Mouse (Mus musculus): Measurements from ENCODE around the gene Cd38. TPM values are rescaled to one million over a fixed set of nuclear protein-coding genes. Genes with fewer than 3 reads are reported as not detected.

Gene Cd38
- 2.4 and 2.9 TPM in 2 replicates for polyA plus RNA-seq (2015; fragmentation: Nextera tagmentation; extraction: Ambion mirVana)

GRCm38 (mm10) chr5:43868253-43868652, at the start of gene Cd38:
Gene Cd38, plus strand, starts transcription at chr5:43868553.
- Histone ChIP-seq H3K4me3 (replicated peaks; ENCODE audit: low read length) (peak within 1 kb of the TSS; percentile 32), H3K9ac (replicated peaks; ENCODE audit: low read depth, low read length) (0 out of 2 replicates have a peak within 1 kb of the TSS, but pooled peaks have one; percentile 38), H3K27me3 (replicated peaks; ENCODE audit: control insufficient read depth, insufficient read depth, low read length) (no peaks in the 10 kb centered on the region; the same call in 1 of the 2 replicates), H3K4me2 (ENCODE audit: low read length) (peak within 1 kb of the TSS; percentile 54), H3K9me3 (ENCODE audit: control insufficient read depth, low read length) (no peaks in the 10 kb centered on the region), H3K36me3 (ENCODE audit: control insufficient read depth, insufficient read depth) (no peaks in the 10 kb centered on the region), H3K27ac (ENCODE audit: low read length) (no peak within 1 kb of the TSS; the same call in 1 of the 2 replicates), H3K4me1 (replicated peaks; ENCODE audit: control insufficient read depth, insufficient read depth, low read length) (0 out of 2 replicates have a peak, but pooled peaks cover 6% of the 10 kb centered on the region)
- ATAC-seq: no peak

GRCm38 (mm10) chr5:43818695-43819094, 49.7 kb upstream of the Cd38 start, which contains the start of gene Bst1:
Gene Bst1, plus strand, starts transcription at chr5:43818885.
- Histone ChIP-seq H3K36me3 (ENCODE audit: control insufficient read depth, insufficient read depth) (no peaks in the 10 kb centered on the region), H3K9ac (replicated peaks; ENCODE audit: low read depth, low read length) (no peak within 1 kb of the TSS), H3K9me3 (ENCODE audit: control insufficient read depth, low read length) (no peaks in the 10 kb centered on the region), H3K27me3 (replicated peaks; ENCODE audit: control insufficient read depth, insufficient read depth, low read length) (no peaks in the 10 kb centered on the region), H3K4me3 (replicated peaks; ENCODE audit: low read length) (no peak within 1 kb of the TSS), H3K4me2 (ENCODE audit: low read length) (no peak within 1 kb of the TSS), H3K27ac (ENCODE audit: low read length) (no peak within 1 kb of the TSS), H3K4me1 (replicated peaks; ENCODE audit: control insufficient read depth, insufficient read depth, low read length) (no peaks in the 10 kb centered on the region)
- 56% methylated on average over 12 of the region's 12 CpGs for WGBS
- ATAC-seq: no peak

- H3K4me2 ChIP-seq (ENCODE audit: low read length): no peak overlapping the region
- H3K36me3 ChIP-seq (ENCODE audit: control insufficient read depth, insufficient read depth): no peaks in the 10 kb centered on the region
- no peaks in the 10 kb centered on the region for H3K27me3 ChIP-seq (replicated peaks; ENCODE audit: control insufficient read depth, insufficient read depth, low read length)
- no peaks in the 10 kb centered on the region for H3K9me3 ChIP-seq (ENCODE audit: control insufficient read depth, low read length)
- H3K4me1 ChIP-seq (replicated peaks; ENCODE audit: control insufficient read depth, insufficient read depth, low read length): no peaks in the 10 kb centered on the region
- ATAC-seq: no peak
- no peak overlapping the region for H3K27ac ChIP-seq (ENCODE audit: low read length)
- 91% methylated on average over 11 of the region's 11 CpGs for WGBS
- H3K9ac ChIP-seq (replicated peaks; ENCODE audit: low read depth, low read length): no peak overlapping the region
- no peak overlapping the region for H3K4me3 ChIP-seq (replicated peaks; ENCODE audit: low read length)
These were observed 47.6 kb upstream of the Cd38 start for GRCm38 (mm10) chr5:43820785-43821184.

GRCm38 (mm10) chr5:43821538-43821937, 46.8 kb upstream of the Cd38 start, which contains the start of gene Fbxl5:
Gene Fbxl5, minus strand, starts transcription at chr5:43821638.
- Histone ChIP-seq H3K9ac (replicated peaks; ENCODE audit: low read depth, low read length) (no peak within 1 kb of the TSS), H3K36me3 (ENCODE audit: control insufficient read depth, insufficient read depth) (no peaks in the 10 kb centered on the region), H3K9me3 (ENCODE audit: control insufficient read depth, low read length) (no peaks in the 10 kb centered on the region), H3K4me3 (replicated peaks; ENCODE audit: low read length) (no peak within 1 kb of the TSS), H3K4me1 (replicated peaks; ENCODE audit: control insufficient read depth, insufficient read depth, low read length) (no peaks in the 10 kb centered on the region), H3K27ac (ENCODE audit: low read length) (no peak within 1 kb of the TSS), H3K4me2 (ENCODE audit: low read length) (no peak within 1 kb of the TSS), H3K27me3 (replicated peaks; ENCODE audit: control insufficient read depth, insufficient read depth, low read length) (no peaks in the 10 kb centered on the region)
- no peak for ATAC-seq
- 83% methylated on average over 19 of the region's 19 CpGs for WGBS

- no peak overlapping the region for H3K4me3 ChIP-seq (replicated peaks; ENCODE audit: low read length)
- no peaks in the 10 kb centered on the region for H3K4me1 ChIP-seq (replicated peaks; ENCODE audit: control insufficient read depth, insufficient read depth, low read length)
- ATAC-seq: no peak
- WGBS: 72% methylated on average over 8 of the region's 8 CpGs
- H3K36me3 ChIP-seq (ENCODE audit: control insufficient read depth, insufficient read depth): no peaks in the 10 kb centered on the region
- no peaks in the 10 kb centered on the region for H3K27me3 ChIP-seq (replicated peaks; ENCODE audit: control insufficient read depth, insufficient read depth, low read length)
- H3K9ac ChIP-seq (replicated peaks; ENCODE audit: low read depth, low read length): no peak overlapping the region
- H3K4me2 ChIP-seq (ENCODE audit: low read length): no peak overlapping the region
- H3K27ac ChIP-seq (ENCODE audit: low read length): no peak overlapping the region
- no peaks in the 10 kb centered on the region for H3K9me3 ChIP-seq (ENCODE audit: control insufficient read depth, low read length)
These were observed 46.2 kb upstream of the Cd38 start for GRCm38 (mm10) chr5:43822199-43822598.

GRCm38 (mm10) chr5:43822824-43823223, 45.5 kb upstream of the Cd38 start:
- Histone ChIP-seq H3K36me3 (ENCODE audit: control insufficient read depth, insufficient read depth) (no peaks in the 10 kb centered on the region), H3K4me3 (replicated peaks; ENCODE audit: low read length) (no peak overlapping the region), H3K4me1 (replicated peaks; ENCODE audit: control insufficient read depth, insufficient read depth, low read length) (no peaks in the 10 kb centered on the region), H3K9ac (replicated peaks; ENCODE audit: low read depth, low read length) (no peak overlapping the region), H3K4me2 (ENCODE audit: low read length) (no peak overlapping the region), H3K9me3 (ENCODE audit: control insufficient read depth, low read length) (no peaks in the 10 kb centered on the region), H3K27ac (ENCODE audit: low read length) (no peak overlapping the region), H3K27me3 (replicated peaks; ENCODE audit: control insufficient read depth, insufficient read depth, low read length) (no peaks in the 10 kb centered on the region)
- ATAC-seq: no peak
- 77% methylated on average over 3 of the region's 3 CpGs for WGBS

GRCm38 (mm10) chr5:43824580-43824979, 43.8 kb upstream of the Cd38 start:
- 90% methylated on average over 3 of the region's 3 CpGs for WGBS
- Histone ChIP-seq H3K4me2 (ENCODE audit: low read length) (no peak overlapping the region), H3K4me3 (replicated peaks; ENCODE audit: low read length) (no peak overlapping the region), H3K36me3 (ENCODE audit: control insufficient read depth, insufficient read depth) (no peaks in the 10 kb centered on the region), H3K27me3 (replicated peaks; ENCODE audit: control insufficient read depth, insufficient read depth, low read length) (no peaks in the 10 kb centered on the region), H3K27ac (ENCODE audit: low read length) (no peak overlapping the region), H3K9me3 (ENCODE audit: control insufficient read depth, low read length) (no peaks in the 10 kb centered on the region), H3K4me1 (replicated peaks; ENCODE audit: control insufficient read depth, insufficient read depth, low read length) (no peaks in the 10 kb centered on the region), H3K9ac (replicated peaks; ENCODE audit: low read depth, low read length) (no peak overlapping the region)
- ATAC-seq: no peak

- Histone ChIP-seq H3K27ac (ENCODE audit: low read length) (no peak overlapping the region), H3K36me3 (ENCODE audit: control insufficient read depth, insufficient read depth) (no peaks in the 10 kb centered on the region), H3K27me3 (replicated peaks; ENCODE audit: control insufficient read depth, insufficient read depth, low read length) (no peaks in the 10 kb centered on the region), H3K4me1 (replicated peaks; ENCODE audit: control insufficient read depth, insufficient read depth, low read length) (no peaks in the 10 kb centered on the region), H3K9ac (replicated peaks; ENCODE audit: low read depth, low read length) (no peak overlapping the region), H3K4me2 (ENCODE audit: low read length) (no peak overlapping the region), H3K9me3 (ENCODE audit: control insufficient read depth, low read length) (no peaks in the 10 kb centered on the region), H3K4me3 (replicated peaks; ENCODE audit: low read length) (no peak overlapping the region)
- 88% methylated on average over 2 of the region's 2 CpGs for WGBS
- ATAC-seq: no peak
These were observed 41.5 kb upstream of the Cd38 start for GRCm38 (mm10) chr5:43826883-43827282.

- 81% methylated on average over 9 of the region's 9 CpGs for WGBS
- ATAC-seq: no peak
- H3K9ac ChIP-seq (replicated peaks; ENCODE audit: low read depth, low read length): no peak overlapping the region
- no peak overlapping the region for H3K27ac ChIP-seq (ENCODE audit: low read length)
- no peaks in the 10 kb centered on the region for H3K27me3 ChIP-seq (replicated peaks; ENCODE audit: control insufficient read depth, insufficient read depth, low read length)
- no peaks in the 10 kb centered on the region for H3K9me3 ChIP-seq (ENCODE audit: control insufficient read depth, low read length)
- H3K4me2 ChIP-seq (ENCODE audit: low read length): no peak overlapping the region
- no peaks in the 10 kb centered on the region for H3K4me1 ChIP-seq (replicated peaks; ENCODE audit: control insufficient read depth, insufficient read depth, low read length)
- no peak overlapping the region for H3K4me3 ChIP-seq (replicated peaks; ENCODE audit: low read length)
- no peaks in the 10 kb centered on the region for H3K36me3 ChIP-seq (ENCODE audit: control insufficient read depth, insufficient read depth)
These were observed 41.0 kb upstream of the Cd38 start for GRCm38 (mm10) chr5:43827366-43827765.

GRCm38 (mm10) chr5:43836590-43836989, 31.8 kb upstream of the Cd38 start:
- H3K4me2 ChIP-seq (ENCODE audit: low read length): no peak overlapping the region
- no peak overlapping the region for H3K4me3 ChIP-seq (replicated peaks; ENCODE audit: low read length)
- ATAC-seq: no peak
- 88% methylated on average over 7 of the region's 7 CpGs for WGBS
- no peaks in the 10 kb centered on the region for H3K36me3 ChIP-seq (ENCODE audit: control insufficient read depth, insufficient read depth)
- H3K9ac ChIP-seq (replicated peaks; ENCODE audit: low read depth, low read length): no peak overlapping the region
- H3K9me3 ChIP-seq (ENCODE audit: control insufficient read depth, low read length): no peaks in the 10 kb centered on the region
- no peaks in the 10 kb centered on the region for H3K27me3 ChIP-seq (replicated peaks; ENCODE audit: control insufficient read depth, insufficient read depth, low read length)
- H3K27ac ChIP-seq (ENCODE audit: low read length): no peak overlapping the region
- no peaks in the 10 kb centered on the region for H3K4me1 ChIP-seq (replicated peaks; ENCODE audit: control insufficient read depth, insufficient read depth, low read length)

Measured in forebrain, embryonic 16.5 days (tissue).